Mouse (Mus musculus) thymus, postnatal 36 days (tissue): Measurements from ENCODE around the gene Zbtb39.
"Not testable (repeated sequence)": the region's sequence is repeated elsewhere in the genome, so short reads cannot be mapped to it uniquely, and the experiment has no call there.

Experiments used
- DNase-seq, 2 experiments: peaks; one replicate each; pipeline ENCODE4 v3.0.0; 2022; ENCODE audit warnings: mixed read lengths in 2 of 2

Zbtb39 gene

DNA sequence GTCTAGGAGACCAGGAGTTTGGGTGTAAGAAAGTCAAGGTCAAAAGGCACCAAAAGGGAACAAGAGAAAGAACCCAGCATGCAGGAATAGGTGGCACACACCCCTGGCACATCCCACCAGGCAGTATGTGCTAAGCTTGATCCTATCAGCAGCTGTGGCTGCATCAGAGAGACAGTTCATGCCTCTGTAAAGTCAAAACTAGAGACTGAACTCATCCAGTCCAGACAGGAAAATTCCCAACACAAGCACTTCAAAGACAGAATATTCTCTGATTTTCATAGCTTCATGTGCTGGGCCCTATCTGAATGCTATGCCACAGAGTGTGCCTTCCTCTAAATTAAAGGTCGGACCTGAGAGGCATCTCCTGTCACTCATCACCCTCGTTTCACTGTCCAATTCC lies 1.8 kb upstream of the Zbtb39 start:
- DNase-seq, result no peak

DNA sequence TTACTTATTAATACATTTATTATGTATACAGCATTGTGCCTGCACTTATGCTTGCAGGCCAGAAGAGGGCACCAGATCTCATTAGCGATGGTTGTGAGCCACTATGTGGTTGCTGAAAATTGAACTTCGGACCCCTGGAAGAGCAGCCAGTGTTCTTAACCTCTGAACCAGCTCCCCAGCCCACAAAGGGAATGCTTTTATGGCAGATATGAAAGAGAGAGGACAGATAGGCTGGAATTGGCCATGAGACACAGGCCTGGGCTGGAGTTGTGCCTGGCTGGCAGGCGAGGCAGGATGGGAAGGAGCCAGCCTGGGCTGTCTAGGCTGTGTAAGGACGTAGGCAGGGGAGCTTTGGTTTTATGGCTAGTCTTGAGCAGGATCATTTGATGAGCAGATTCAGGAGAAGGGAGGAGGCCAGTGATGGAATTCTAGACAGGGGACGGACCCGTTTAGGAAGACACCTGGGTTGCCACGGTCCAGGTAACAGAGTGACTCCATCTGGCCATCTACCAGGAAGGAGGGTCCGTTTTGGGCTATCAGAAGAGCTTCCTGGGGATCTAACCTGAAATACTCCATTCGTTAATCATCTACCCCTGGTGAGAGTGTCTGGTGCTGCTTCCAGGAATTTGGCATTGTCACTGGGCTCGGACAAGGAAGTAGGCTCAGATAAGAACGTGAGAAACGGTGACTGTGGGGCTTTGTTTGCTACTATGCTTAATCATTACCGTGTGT lies 1.0 kb upstream of the Zbtb39 start:
- peak; percentile 28 to 29 for DNase-seq

DNA sequence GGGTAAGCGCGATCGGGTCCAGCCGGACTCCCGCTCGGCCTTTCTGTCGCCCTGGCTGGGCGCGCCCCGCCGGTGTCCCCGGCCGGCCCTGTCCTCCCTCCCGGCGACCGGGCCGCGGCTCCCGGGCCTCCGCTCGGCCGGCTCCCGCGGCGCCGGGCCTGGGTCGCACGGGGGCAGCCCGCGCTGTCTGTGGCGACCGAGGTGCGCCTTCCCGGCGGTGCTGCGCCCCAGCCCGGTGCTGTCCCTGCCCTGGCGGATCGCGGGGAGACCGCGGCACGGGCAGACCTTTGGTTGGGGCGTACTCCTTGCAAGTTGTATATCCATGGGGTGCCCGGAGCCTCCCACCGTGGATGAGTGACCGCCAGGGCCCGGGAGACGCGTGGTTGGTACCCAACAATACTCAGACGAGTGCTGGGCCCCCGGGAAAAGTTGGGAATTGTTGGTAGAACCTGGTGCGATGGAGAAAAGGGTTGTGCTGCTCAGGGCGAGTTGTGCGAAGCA lies 373 bp downstream of the Zbtb39 start:
- DNase-seq, result peak in 1 of 2 experiments; percentile 52

DNA sequence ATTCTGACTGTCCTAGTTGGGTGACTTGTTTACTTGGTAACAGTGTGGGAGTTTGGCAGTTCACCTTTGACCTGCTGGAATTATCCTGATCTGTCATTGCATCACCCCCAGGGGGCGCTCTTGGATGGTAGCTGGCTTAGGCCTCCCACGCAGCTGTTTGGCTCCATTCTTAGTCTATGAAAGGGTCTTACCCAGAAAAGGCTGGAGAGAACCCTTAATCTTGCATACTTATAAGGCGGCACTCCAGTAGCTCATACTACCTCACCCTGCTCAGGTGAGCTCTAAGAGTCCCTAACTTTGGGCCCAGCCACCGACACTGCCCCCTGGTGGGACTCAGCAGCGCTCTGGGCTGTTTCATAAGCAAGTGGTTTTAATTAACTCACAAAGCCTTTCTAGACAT lies 5.3 kb downstream of the Zbtb39 start:
- peak; percentile 39 to 46 for DNase-seq

DNA sequence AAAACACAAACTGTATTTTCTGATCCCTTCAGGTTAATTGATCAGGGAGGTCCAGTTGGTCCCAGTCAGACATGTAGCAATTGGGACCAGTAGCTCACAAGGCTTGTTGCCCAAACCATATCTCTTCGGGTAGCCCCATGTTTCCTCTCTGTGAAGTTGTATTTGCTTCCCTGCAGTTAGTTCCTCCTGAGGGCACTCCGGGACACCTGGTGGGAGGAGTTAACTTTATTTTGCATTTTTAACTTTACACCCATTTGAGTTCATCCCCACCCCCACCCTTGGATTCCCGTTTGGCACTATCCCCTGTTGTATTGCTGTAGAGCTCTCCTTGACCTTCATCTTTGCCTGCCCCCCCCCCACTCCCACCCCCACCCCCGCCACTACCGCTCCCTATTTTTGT lies 6.5 kb downstream of the Zbtb39 start:
- no peak for DNase-seq

DNA sequence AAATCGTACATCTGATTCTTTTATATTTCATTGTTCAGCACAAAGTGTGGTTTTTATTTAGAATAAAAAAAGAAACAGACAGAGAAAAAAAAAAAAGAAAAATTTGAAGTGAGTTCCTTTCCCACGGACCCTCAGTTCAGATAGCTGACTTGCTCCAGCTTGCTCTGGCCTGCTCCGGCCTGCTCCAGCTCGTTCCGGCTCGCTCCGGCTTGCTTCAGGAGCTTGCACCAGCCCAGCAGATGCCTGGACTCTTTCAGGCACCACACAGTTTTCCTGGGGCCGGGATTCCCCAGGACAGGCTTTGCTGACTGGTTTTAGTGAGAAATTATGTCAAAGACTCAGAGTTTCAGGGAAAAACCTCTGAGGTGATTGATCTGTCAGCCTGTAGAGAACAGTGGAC lies 7.9 kb downstream of the Zbtb39 start:
- no peak for DNase-seq

DNA sequence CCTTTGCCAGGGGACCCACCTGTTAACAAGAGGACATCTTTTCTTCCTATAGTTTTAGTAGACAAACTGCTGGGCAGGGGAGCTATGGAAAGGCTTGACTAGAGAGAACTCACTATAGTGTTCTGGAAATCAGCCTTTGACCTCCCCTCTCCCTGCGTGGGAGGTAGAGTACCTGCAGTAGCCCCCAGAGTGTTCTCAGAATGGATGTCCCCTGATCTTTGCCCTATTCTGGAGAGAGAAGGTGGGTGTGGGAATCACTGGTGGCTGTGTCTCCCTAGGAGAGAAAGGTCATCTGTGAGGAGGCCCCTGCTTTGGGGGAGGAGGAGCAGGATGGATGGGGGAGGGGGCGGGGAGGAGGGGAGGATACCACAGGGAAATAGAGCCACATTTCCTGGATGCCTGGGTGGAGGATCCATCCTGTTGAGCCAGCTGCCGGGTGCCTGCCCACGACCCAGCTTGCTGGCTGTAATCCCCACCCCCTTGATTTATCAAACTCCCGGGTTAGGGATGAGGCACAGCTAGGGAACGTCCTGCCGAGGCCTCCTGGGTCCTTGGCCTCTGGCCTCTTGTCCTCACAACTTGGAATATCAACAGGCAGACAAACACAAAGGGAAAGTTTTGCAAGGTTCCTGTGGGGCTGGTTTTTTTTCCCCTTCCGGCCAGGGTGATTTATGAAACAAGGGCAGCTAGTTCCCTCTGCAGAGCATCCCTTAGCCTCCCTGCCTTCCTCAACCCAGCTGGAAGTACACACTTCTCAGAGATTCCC lies 9.7 kb downstream of the Zbtb39 start:
- no peak for DNase-seq

DNA sequence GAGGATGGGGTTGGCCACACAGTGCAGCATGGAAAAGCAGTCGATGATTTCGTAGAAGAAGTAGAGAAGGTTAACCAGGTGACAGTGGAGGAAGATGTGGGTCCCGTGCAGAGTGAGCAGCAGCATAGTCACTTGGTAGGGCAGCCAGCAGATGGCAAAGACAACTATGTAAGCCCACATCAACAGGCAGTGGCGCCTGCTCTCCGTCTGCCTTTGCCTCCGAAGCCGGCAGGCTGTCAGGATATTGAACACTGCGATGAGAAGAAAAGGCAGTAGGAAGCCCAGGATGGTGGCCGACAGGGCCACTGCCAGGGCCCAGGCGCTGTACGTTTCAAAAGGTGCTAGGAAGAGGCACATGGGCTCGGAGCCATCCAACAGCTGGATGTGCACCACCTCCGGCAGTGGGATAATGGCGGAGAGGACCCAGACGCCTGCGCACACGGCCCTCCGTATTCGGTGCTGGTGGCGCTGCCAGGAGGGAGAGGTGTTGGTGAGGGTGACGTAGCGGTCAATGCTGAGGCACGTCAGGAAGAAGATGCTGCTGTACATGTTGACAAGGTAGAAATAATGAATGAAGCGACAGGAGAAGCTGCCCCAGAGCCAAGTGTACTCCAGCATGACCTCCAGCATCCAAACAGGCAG lies 10.9 kb downstream of the Zbtb39 start:
- DNase-seq, result no peak

DNA sequence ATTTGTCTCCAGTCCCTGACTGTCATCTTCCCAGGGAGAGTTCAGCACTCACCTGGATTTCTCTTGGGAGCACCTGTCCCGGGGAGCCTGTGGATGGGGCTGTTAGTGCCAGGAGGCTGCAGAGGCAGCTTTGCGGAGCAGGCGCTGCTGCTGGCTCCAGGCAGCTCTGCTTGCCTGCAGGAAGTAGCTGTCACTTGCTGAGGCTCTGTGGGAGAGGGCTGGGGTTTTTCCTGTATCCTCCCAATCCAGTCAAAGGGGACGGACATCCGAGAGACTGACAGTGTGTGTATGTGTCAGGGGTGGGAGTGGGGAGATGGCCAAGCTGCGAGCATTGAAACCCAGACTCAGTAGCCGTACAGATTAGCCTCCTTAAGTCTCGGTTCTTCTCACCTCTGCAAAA lies 12.2 kb downstream of the Zbtb39 start, which contains the start of gene Gpr182:
Gene Gpr182, minus strand, starts transcription at position 185 of the 400 bp plus-strand sequence.
- DNase-seq, result no peak

DNA sequence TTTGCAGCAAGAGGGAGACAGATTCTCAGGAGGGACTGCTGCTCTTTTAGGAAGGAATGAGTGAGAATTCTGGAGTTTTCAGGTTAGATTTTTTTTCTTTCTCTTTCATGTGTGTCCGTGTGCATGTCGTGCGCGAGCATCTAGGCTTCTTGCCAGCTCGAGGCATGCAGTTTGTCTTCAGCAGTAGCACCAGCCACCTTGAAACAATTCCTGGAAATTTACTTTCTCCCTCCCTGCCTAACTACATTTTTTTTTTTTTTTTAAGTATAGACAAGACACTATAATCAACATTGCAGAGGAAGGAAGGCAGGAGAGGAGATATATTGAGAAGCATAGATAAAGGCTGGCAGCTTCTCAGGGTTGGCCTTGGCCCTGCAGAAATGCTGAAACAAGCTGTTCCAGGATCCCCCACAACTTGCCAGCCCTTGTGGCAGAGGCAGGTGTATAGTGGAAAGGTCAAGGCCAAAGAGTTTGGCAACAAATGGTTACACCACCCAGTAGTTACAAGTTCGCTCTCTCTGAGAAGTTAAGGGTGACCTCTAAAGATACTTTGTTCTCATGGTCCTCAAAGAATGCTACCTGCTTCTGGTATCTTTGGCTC lies 15.3 kb downstream of the Zbtb39 start:
- DNase-seq, result no peak

DNA sequence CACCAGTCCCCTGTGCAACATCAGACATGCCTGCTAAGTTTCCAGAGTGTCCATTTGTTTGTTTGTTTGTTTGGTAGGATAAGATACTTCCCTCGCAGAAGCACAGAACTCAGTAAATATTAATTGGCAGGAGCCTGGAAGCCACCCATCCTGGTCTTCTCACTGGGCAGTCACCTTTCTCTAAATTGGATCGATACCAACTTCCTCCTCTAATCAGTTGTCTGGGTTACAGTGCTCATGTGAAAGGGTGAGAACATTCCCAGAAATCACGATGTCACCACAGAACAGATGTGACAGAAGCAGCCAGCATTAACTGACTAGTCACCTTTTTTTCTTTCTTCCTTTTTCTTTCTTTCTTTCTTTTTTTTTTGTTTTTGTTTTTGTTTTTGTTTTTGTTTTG lies 15.9 kb downstream of the Zbtb39 start:
- DNase-seq, result no peak

DNA sequence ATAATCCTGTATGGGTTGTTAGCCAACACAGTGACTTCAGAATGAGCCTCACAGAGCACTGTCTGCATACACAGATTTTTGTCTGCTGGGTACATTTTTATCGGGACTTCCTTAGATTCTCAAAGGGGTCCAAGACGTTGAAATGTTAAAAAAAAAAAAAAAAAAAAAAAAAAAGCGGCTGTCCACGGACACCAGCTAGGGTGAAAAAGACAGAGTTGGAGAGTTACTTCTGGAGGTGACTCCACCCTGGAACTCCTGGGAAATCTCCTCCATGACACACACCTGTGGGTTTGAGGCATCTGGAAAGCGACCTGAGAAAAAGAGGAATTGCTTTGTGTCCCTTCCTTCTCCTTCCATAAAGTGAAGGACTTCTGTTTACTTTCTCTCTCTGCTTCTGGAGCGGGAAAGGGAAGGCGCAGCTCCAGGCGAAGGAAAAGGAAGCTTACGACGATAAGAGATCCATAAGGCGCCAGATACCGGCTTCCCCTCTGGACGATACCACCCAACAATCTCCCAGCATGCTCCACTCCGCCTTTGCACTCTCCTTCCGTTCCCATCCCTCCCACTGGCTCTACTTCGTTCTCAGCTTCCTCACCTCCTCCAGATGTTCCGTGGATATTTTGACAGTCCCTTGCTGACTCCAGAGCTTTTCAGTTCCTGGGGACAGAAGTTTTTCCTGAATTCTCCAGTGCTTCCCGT lies 16.6 kb downstream of the Zbtb39 start:
- DNase-seq, result no peak

DNA sequence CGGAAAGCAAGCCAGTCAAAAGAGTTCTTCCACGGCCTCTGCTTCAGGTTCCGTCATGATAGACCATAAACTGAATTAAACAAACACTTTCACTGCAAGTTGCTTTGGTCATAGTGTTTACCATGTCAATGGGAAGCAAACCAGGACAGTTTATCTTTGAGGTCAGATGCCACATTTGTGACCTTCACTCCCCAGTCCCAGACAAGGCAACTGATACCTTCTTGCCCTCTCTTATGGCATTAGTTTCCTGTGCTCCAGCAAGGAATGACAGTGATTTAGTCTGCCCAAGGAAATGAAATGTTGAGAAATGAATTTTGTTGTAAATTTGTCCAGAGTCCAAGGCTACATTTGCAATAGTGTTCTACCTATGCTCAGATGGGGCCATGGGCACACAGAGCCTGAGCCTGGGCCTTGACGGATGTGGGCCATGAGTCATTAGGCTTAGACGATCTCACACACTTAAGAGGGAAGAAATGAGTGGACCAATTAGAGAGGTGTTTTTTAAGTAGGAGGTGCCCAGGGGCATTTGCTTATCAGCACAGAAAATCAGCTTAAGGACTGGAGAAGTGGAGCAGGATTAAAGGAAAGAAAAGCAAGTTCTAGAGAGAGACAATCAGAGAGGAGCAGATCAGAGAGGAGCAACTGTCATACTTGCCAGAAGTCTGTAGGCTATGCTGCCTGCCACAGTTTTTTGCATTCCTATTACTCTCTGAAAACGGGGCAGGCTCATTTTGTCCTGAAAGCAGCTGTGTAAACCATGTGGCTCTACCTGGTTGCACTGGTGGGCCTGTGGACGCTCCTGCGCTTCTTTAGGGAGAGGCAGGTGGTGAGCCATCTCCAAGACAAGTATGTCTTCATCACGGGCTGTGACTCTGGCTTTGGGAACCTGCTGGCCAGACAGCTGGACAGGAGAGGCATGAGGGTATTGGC lies 20.1 kb downstream of the Zbtb39 start, which contains the start of the genes Rdh1 and Rdh16f1:
Gene Rdh1, plus strand, starts transcription at position 541 of the 930 bp plus-strand sequence.
Gene Rdh16f1, plus strand, starts transcription at position 607 of the 930 bp plus-strand sequence.
- DNase-seq, result no peak

DNA sequence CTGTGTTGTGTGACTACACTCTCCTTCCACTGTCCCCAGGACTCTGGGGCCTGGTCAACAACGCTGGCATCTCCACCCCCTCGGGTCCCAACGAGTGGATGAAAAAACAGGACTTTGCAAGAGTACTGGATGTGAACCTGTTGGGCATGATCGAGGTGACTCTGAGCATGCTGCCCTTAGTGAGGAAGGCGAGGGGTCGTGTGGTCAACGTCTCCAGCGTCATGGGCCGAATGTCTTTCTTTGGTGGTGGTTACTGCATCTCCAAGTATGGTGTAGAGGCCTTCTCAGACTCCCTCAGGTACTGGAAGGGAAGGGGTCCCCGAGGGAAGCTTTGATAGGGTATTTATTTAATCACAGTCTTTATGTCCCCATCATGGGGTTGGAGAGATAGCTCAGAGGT lies 23.6 kb downstream of the Zbtb39 start:
- not testable (repeated sequence) for DNase-seq

DNA sequence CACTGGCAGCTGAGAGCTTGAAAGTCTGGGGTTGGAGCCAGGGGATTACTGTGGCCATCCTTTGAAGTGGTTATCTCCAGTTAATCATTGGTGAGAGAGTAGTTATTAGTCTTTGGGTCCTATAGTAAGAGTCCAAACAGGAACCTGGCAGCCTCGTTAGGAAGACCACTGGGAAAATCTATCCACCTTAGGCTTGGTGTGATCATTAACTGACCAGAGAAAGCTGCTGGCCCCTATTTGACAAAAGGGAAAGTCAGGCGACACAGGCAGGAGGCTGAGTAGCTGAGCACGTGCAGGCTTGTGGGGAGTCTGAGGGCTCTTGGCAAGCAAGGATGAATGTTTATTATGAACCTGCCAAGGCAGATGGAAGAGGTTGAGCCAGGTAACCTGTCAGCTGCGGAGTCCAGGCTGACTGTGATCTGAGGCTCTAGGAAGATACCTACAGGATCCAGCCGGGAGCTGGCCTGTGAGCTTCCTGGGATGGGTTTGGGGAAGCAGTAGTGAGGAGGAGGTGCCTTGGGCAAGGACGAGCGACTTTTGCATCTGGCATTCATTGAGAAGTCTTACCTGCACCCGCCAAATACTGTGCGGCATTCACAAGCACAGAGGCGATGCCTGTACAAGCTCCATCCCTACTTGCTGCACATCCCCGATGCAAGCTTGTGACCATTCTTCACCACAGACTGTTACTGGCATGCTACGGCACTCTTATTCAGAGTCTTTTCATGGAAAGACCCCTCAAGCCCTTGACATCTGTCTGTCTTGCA lies 24.8 kb downstream of the Zbtb39 start:
- no peak for DNase-seq

DNA sequence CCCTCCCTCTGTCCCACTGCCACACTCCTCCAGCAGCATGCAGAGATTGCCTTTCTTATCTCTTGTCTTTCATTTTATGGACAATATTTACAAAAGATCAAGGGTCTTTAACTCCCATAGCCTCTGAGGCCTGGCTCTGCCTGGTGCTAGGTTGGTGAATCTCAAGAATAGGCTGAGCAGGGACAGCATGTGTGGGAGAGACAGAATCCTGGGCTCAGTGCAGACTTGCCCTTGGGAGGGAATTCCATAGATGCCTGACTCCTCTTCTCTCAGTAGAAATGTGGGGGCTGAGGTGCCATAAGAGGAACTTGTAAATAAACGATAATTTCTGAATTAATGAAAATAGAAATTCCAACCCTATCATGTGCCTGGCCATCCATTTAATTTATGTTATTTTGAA lies 27.2 kb downstream of the Zbtb39 start:
- DNase-seq, result no peak

DNA sequence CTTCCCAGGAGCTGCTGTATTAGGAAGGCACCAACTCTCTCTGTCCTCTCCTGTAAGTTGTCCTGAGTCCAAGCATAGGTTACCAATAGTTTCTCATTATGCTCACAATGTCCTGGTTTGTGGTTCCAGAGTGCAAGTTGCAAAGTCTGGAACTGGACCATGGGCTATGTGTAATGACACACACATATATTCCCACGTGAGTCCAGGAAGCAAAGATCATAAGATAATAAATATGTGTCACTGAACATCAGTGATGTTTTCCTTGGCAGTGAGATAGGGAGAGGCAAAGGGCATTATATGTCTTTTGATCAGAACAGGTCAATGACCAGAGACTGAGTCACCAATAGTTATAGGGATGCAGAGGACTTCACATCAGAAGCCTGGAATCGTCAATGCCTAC lies 36.7 kb downstream of the Zbtb39 start, which contains the start of gene Rdh9:
Gene Rdh9, plus strand, starts transcription at position 376 of the 400 bp plus-strand sequence.
- DNase-seq, result no peak

DNA sequence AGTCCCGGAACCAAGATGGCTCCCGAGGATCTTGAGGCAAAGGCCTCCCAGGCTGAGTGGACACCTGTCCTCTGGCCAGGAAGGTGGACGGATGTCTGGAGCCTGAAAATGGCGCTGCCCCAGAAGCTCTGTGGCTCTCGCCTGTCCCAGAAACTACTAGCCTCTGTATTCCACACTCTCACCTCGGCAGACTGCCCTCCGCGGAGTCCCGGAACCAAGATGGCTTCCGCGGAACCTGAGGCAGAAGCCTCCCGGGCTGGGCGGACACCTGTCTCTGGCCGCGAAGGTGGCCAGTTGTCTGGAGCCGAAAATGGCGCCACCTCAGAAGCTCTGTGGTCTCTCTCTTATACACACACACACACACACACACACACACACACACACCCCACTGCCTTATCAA lies 43.0 kb downstream of the Zbtb39 start:
- DNase-seq, result not testable (repeated sequence)

DNA sequence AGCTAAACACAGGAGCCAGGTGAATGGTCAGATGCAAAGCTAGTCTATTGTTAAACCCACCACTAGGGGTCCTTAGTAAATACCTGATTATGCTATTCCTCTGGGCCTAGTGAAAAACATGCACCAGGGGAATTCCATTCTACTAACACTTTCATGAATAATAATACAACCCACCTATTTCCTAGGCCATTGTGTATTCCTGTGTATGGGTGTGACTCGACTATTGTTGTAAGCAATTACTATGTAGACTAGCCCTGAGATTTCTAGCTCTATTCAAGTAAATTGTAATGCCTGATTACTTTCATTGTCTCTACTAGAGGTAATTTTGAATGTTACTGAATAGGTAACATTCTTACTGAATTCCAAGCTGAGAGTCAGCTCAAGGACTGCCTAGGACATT lies 46.1 kb downstream of the Zbtb39 start:
- DNase-seq, result not testable (repeated sequence)
